Mouse (Mus musculus): Measurements from ENCODE around the gene Sgo1.

Gene Sgo1

DNA sequence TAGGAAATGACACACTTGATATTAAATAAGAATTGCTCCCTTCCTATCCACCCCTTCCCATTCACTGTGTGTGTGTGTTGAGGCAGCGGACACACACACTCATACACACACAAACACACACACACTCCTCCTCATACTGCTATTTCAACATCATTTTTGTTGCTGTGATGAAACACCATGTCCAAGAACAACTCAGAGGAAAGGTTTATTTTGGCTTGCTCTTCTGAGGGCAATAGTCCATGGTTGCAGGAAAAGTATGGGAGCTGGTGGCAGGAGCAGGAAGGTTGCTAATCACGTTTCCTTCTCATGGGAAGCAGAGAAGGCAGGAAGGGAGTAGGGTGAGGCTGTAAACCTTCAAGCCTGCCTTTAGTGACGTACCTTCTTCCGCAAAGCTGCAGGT, 45.8 kb downstream of the Sgo1 start:
- no peak for DNase-seq

DNA sequence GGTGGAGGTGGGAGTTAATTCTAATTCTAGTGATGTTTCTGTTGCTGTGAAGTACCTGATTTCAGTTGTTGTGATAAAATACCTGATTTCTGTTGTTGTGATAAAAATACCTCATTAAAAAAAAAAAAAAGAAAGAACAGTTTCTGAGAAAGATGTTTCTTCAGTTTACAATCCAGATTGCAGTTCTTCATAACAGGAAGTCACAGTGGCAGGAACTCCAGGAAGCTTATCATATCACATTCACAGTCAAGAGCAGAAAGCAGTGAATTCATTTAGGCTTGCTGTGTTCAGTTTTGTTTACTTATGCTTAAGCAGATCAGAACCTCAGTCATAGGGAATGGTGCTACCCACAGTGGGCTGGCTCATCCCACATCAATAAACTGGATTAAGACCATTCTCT, 57.8 kb downstream of the Sgo1 start:
- no peak for DNase-seq

DNA sequence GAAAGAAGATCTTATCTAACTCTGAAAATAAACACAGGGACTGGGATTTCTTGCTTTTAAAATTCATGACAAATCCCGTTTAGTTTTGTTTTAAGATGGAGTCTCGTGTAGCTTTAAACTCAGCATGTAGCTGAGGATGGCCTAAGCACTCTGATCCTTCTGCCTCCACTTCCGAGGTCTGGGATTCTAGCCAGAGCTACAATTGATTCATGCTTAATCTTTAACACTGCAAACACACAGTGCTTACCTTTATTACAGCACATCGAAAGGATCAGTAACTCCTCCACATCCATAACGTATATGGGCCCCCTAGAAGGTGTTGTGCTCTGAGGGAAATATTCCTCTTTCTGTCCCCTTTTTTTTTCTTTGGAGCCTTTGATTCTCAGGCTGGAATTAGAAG, 61.0 kb downstream of the Sgo1 start:
- DNase-seq = no peak

DNA sequence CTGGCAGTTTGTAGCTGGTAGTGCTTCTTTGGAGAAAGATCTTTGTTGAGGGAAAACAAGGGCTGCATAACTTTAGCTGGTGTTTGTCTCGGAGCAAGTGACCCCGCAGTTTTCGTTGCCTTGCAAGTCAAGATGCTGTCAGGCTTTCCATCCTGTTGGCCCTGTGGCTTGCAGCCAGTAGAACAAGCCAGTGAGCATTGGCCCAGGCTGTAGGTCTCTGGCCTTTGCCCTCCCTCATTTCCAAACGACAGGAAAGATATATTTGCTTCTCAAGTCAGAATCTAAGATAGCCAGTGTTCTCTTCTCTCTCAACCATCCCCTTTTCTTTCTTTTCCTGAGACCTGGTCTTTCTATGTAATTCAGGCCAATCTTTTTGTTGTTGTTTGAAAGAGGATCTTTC, 61.6 kb downstream of the Sgo1 start:
- DNase-seq = no peak

DNA sequence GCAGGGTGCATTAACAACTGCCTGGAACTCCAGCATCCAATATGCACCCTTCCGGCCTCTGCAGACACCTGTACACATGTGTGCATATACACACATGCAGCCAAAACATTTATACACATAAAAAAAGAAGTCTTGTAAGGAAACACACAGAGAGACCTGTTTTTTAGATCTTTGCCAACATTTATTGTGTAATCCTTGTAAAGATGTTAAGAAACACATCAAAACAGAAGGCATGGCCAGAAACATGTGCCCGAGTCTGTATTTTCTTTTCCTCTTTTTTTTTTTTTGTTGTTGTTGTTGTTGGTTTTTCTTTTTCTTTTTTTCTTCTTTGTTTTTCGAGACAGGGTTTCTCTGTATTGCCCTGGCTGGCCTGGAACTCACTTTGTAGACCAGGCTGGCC, 63.0 kb downstream of the Sgo1 start:
- DNase-seq = no peak

All from thymus, postnatal 4 days (tissue).